Mouse (Mus musculus): ENCODE results near the gene Ermp1.
"Not testable (repeated sequence)": the region's sequence is repeated elsewhere in the genome, so short reads cannot be mapped to it uniquely, and the experiment has no call there.

The Ermp1 gene

GRCm38 (mm10) chr19:29603548-29604353 is 44.5 kb downstream of the Ermp1 start:
- CTCF ChIA-PET: no interaction called here

- CTCF ChIA-PET: no interaction called here
Observed at GRCm38 (mm10) chr19:29598981-29599380, 49.2 kb downstream of the Ermp1 start.

- CTCF ChIA-PET: no interaction called here
Observed at GRCm38 (mm10) chr19:29596985-29597384, 51.2 kb downstream of the Ermp1 start.

- CTCF ChIA-PET: no interaction called here
Observed at GRCm38 (mm10) chr19:29596276-29596675, 51.9 kb downstream of the Ermp1 start.

- CTCF ChIA-PET: not testable (repeated sequence)
Observed at GRCm38 (mm10) chr19:29593783-29594182, 54.4 kb downstream of the Ermp1 start.

- CTCF ChIA-PET: no interaction called here
Observed at GRCm38 (mm10) chr19:29583734-29584133, 64.5 kb downstream of the Ermp1 start.

- CTCF ChIA-PET: no interaction called here
Observed at GRCm38 (mm10) chr19:29582439-29582838, 65.8 kb downstream of the Ermp1 start.

- CTCF ChIA-PET: interaction anchor here (0.7 kb wide), 1 partner anchor 588 kb away, joined by 15 read pairs; no protein-coding TSS in a partner anchor
Observed at GRCm38 (mm10) chr19:29566512-29566911, 81.7 kb downstream of the Ermp1 start.

GRCm38 (mm10) chr19:29563258-29563779 is 84.9 kb downstream of the Ermp1 start:
- CTCF ChIA-PET: no interaction called here

GRCm38 (mm10) chr19:29562603-29563002 is 85.6 kb downstream of the Ermp1 start:
- CTCF ChIA-PET: no interaction called here

- CTCF ChIA-PET: interaction anchor here (0.6 kb wide), 1 partner anchor 27 kb away, joined by 4 read pairs; no protein-coding TSS in a partner anchor
Observed at GRCm38 (mm10) chr19:29562166-29562565, 86.0 kb downstream of the Ermp1 start.
